Mouse (Mus musculus) thymus, postnatal 10 days (tissue): ENCODE measurements around the gene Tln1.
"Not testable (repeated sequence)": the region's sequence is repeated elsewhere in the genome, so short reads cannot be mapped to it uniquely, and the experiment has no call there.

Experiments used
- DNase-seq, 2 experiments: peaks; one replicate each; pipeline ENCODE4 v3.0.0; 2021; ENCODE audit warnings: low spot score in 2 of 2

The Tln1 gene

GRCm38 (mm10) chr4:43506074-43506473, 56.4 kb downstream of the Tln1 start:
- DNase-seq = no peak

DNA sequence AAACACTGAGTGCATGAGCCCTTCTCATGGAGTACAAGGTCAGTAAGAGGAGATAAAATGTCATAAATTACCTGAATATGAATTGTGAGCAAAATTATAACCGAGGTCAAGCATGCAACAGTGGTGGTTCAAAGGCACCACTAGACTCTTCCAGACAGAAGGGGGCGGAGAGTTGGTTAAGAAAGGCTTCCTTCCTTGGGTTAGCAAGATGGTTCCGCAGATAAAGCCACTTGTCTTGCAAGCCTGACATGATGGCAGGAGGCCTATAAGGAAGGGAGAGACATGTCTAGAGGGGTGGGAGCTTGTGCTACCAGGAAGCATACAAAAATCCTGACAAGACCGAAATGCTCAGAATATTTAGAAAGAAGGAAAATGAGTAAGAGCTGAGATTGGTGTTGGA, 58.2 kb downstream of the Tln1 start:
- DNase-seq = no peak

DNA sequence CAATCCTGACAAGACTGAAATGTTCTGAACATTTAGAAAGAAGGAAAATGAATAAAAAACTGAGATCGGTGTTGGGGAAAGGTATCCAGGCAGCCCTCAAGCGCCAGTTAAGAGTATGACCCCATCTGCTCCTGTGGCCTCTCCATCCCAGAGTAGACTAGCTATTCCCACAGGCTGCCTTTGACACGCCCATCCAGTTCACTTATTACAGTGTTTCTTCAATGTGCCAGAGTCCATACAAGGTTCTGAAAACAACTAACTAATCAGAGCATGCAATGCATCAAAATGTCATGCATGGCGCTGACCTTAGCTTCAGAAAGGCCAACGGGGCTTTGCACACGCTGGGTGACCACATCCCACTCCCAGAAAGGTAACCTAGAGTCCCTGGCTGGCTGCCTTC, 59.0 kb downstream of the Tln1 start:
- no peak for DNase-seq

- DNase-seq = no peak
Observed at GRCm38 (mm10) chr4:43503041-43503440, 59.5 kb downstream of the Tln1 start.

GRCm38 (mm10) chr4:43499407-43500333, 62.8 kb downstream of the Tln1 start, which contains the start of gene Arhgef39:
Gene Arhgef39 (minus strand): TSS chr4:43499695.
- DNase-seq = peak; percentile 64 to 66

- DNase-seq = peak in 1 of 2 experiments; percentile 49
Observed at GRCm38 (mm10) chr4:43498983-43499382, 63.5 kb downstream of the Tln1 start.

DNA sequence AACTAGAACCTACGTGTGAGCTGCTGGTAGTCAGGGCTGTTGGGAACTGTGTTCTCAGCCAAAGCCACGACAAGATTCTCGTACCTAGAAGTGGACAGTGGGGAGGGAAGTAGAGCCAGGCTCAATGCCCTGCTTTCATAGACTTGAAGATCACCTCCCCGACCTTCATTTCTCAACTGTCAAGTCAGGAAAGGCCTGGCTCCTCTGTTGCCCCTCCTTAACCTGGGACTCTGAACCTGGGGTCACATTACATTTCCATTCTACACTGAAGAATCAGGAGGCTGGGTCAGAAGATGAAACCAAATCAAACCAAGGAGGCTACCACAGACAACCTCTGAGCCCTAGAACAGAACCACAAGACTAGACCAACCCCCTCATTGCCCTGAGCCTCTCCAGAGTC, 64.5 kb downstream of the Tln1 start:
- DNase-seq = no peak

GRCm38 (mm10) chr4:43497405-43497804, 65.1 kb downstream of the Tln1 start:
- no peak for DNase-seq

DNA sequence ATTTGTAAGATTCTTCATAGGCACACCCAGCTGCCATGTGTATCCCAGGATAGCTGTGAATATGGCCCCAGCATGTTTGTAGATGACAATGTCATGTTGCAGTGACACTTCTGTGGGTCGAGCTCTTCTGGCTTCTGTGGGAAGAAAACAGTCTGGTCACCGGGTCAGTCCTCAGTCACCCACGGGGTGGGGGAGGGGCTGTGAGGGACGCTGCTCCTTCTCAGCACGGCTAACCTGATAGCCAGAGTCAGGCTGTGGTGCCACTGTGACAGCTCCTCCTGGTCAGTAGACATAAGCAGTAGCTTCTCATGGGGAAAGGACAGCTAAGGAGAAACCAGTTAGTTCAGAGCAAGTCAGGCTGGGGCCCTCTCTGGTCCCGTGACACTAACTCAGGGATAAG, 65.9 kb downstream of the Tln1 start:
- DNase-seq = no peak

GRCm38 (mm10) chr4:43493846-43494240, 68.6 kb downstream of the Tln1 start:
- DNase-seq = no peak

DNA sequence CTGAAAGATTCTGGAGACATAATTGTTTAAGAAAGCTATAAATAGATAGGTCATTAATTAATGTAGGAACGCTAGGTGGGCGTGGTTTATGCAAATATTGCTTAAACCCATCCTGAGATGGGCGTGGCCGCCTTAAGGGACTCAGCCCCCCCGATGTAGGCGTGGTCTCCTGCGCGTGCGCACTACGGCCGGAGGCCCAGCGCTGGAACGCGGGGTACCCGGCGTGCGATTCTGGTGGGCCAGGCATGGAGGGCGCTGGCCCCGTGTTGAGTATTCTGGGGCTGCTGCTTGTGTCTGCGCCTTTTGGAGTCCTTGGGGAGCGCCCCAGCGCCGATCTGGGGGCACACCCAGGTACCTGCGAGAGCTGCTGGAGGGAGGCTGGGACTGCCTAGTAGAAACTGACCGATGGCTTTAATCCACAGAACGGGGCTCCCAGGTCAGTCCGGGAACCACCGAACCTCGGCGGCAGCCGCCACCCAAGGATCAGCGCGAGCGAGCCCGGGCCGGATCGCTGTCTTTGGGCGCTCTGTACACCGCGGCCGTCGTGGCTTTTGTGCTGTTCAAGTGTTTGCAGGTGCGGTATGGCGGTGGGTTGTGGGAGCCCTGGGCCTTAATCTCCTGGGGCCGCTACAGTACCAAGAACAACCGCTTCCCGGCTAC, 69.2 kb downstream of the Tln1 start:
- DNase-seq = peak; percentile 98 to 99

DNA sequence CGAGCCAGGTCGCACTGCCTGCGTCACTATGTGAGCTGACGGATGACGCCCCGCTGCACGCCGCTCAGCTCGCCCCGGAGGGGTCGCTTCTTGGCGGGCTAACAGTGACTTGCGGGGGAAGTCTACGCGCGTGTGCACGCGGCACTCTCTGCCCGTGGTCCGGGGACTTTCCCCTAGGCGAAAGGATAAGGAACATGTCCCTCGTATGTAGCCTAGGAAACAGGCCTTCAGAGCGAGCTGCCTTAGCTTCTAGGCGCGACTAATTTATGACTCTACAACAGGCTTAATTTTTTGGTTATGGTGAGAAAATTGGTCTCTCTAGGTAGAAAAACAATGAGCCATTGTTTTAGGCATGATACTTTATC, 69.7 kb downstream of the Tln1 start, which contains the start of gene Ccdc107:
Gene Ccdc107 (plus strand): TSS at position 80 of the 365 bp plus-strand sequence.
- DNase-seq = peak; percentile 89 to 95

- DNase-seq = no peak
Observed at GRCm38 (mm10) chr4:43492101-43492820, 70.2 kb downstream of the Tln1 start.

DNA sequence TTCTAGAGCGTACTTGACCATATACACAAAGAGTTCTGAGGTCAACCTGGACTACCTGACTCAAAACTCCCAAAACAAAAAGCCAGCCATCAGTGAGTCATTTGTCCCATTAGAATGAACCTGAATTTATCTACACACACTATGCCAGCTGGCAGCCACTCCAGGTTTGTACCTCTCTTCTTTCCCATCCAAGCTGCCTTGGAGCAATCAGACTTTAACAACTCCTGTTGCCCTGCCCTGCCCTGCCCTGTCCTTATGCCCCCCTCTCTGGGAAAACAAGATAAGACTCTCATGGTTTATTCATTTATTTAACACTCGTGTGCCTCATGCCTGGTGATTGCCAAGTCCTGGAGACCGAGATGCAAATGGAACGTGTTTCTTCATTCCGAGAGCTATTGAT, 71.7 kb downstream of the Tln1 start:
- no peak for DNase-seq

DNA sequence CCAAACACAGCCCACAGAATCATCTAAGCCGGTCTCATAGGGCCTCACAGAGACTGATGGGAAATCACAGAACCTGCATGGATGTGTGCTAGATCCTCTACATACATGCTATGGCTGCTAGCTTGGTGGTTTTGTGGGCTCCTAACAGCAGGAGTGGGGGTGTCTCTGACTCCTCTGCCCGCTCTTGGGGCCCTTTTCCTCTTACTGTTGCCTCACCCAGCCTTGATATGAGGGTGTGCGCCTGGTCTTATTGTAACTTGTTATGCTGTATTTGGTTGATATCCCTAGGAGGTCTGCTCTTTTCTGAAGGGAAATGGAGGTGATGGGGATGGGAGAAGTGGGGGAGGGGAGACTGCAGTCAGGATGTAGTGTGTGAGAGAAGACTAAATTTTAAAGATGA, 72.9 kb downstream of the Tln1 start:
- no peak for DNase-seq

DNA sequence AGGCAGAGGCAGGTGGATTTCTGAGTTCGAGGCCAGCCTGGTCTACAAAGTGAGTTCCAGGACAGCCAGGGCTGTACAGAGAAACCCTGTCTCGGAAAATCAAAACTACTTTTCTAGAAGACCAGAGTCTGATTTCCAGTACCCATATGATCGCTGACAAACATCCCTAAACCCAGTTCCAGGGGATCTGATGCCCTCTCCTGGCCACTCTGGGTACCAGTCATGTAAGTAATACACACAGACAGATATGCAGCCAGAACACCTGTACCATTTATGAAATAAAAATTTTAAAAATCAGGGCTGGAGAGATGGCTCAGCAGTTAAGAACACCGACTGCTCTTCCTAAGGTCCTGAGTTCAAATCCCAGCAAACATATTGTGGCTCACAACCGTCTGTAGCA, 76.8 kb downstream of the Tln1 start:
- not testable (repeated sequence) for DNase-seq

DNA sequence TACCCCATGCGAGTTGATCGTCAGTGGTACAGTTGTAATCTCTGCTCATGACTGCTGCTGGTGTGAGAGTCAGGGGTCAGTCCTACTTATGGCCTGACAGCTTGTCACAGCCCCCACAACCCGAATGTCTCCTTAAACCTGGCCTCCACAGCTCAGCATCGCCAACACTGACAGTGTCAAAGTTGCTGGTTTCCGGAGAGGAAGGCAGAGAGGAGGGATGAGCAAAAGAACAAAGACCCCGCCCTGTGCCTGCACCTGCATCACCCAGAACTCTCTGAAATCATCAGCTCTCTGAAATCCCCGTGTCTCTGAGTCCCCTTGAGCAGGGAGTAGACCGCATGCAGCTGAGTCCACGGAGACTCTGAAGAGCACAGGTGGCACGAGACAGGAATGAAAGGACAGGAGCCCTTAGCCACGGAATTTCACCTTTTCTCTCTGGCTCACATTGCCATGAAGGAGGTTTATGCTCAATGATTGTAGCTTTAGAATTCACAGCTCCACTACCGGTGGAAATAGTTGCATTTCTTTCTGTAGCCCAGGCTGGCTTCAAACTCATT, 78.9 kb downstream of the Tln1 start, which contains the start of gene Sit1:
Gene Sit1 (minus strand): TSS at position 200 of the 557 bp plus-strand sequence.
- peak; percentile 83 to 85 for DNase-seq

- DNase-seq = peak; percentile 32 to 48
Observed at GRCm38 (mm10) chr4:43482591-43482990, 79.9 kb downstream of the Tln1 start.

GRCm38 (mm10) chr4:43481894-43482456, 80.5 kb downstream of the Tln1 start:
- peak; percentile 66 to 72 for DNase-seq
